Mouse (Mus musculus) lung, embryonic 15.5 days (tissue): ENCODE data around the gene Gtf3c4. TPM values are rescaled to one million over a fixed set of nuclear protein-coding genes. Genes with fewer than 3 reads are reported as not detected.

ENCODE experiments used
- polyA plus RNA-seq: library from polyadenylated mRNA; unstranded; fragments of >200 nt; fragmentation: Nextera tagmentation; extraction: Ambion mirVana; gene quantifications from 2 replicates; pipeline ENCODE4 v1.2.1, GENCODE M21; 2015

The Gtf3c4 gene
- polyA plus RNA-seq, 1 experiment from 2014 or later, result 14.5 TPM

Other genes with a start within 250 kb of the Gtf3c4 start
- 0.49 and 1.0 TPM in 2 replicates for gene Gfi1b, start 218.4 kb downstream of the Gtf3c4 start, polyA plus RNA-seq
- 17.8 and 20.6 TPM in 2 replicates for gene Tsc1, start 199.1 kb downstream of the Gtf3c4 start, polyA plus RNA-seq
- 3.5 and 4.0 TPM in 2 replicates for gene Spaca9, start 140.6 kb downstream of the Gtf3c4 start, polyA plus RNA-seq
- 1.7 and 1.9 TPM in 2 replicates for gene Ak8, start 140.2 kb downstream of the Gtf3c4 start, polyA plus RNA-seq
- 16.1 and 16.2 TPM in 2 replicates for gene Ddx31, start within 50 bp of the Gtf3c4 start, polyA plus RNA-seq
- gene Barhl1, start 76.3 kb upstream of the Gtf3c4 start, polyA plus RNA-seq, result not detected in 2 replicates
- 0.33 and 0.57 TPM in 2 replicates for gene Cfap77, start 214.7 kb upstream of the Gtf3c4 start, polyA plus RNA-seq
- 9.0 and 11.3 TPM in 2 replicates for gene Ttf1, start 219.9 kb upstream of the Gtf3c4 start, polyA plus RNA-seq